Mouse (Mus musculus) lung, adult 18-20 months (tissue): ENCODE results near the gene Osbpl7.

Experiments used
- DNase-seq, 2 experiments: peaks; one replicate each; pipeline ENCODE4 v3.0.0; 2022; ENCODE audit warnings: mixed read lengths in 2 of 2

Osbpl7 gene

GRCm38 (mm10) chr11:97050216-97050943 is at the start of gene Osbpl7:
Osbpl7 (plus strand) TSS chr11:97050628.
- peak; percentile 79 to 81 for DNase-seq

DNA sequence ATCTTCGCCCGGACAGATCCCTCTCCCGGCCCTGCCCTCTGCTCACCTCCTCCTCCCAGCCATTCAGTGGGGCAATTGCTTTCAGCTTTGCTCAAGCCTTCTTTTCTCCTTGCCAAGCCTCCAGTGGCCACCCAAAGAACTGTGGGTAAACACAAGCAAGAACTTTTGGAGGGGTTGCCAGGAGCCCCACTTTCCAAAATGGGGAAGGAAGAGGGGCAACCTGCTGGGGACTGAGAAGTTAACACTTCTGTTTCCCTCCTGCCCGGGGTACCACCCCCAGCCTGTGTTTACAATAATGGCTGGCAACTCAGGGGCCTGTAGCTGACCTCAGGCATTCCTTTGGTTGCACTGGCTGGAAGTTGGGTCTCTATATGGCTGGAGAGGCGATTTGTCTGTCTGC is 47.3 kb upstream of the Osbpl7 start:
- DNase-seq, result no peak

DNA sequence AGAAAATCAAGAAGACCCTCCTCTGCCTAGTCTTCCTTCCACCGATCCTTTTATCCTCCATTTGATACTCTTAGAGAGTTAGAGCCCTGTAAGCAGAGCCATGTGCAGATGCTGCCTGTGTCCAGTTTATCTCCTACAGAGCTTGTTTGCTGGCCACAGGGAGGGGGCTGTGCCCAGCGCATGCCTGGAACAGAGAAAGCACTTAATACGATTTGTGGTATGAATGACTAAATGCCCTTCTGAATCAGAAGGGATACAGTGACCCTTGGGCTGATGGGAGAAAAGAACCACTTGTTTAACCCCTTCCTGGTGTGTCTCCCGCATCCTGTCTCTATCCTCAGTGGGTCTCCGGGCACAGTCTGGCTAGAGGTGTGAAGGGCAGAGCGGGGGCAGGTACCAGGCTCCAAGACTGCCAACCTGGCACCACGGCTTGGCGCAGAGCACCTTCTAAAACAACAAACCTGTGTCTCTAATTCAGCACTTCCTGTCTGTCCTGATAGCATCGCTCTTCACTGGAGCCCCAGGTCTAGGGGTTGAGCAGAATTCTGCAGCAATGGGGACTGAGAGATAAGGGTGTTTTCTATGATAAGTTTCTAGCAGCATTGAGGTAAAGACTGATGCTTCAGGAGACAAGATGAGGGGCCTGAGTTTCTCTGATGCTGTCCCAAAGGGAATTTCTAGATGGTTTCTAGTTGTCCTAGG is 43.2 kb upstream of the Osbpl7 start:
- no peak for DNase-seq

GRCm38 (mm10) chr11:97009198-97009790 is 41.1 kb upstream of the Osbpl7 start:
- no peak for DNase-seq

GRCm38 (mm10) chr11:97013121-97013670 is 37.2 kb upstream of the Osbpl7 start, which contains the start of gene Sp6:
Sp6 (plus strand) TSS chr11:97013394.
- DNase-seq, result no peak

GRCm38 (mm10) chr11:97017696-97018582 is 32.5 kb upstream of the Osbpl7 start:
- DNase-seq, result no peak

DNA sequence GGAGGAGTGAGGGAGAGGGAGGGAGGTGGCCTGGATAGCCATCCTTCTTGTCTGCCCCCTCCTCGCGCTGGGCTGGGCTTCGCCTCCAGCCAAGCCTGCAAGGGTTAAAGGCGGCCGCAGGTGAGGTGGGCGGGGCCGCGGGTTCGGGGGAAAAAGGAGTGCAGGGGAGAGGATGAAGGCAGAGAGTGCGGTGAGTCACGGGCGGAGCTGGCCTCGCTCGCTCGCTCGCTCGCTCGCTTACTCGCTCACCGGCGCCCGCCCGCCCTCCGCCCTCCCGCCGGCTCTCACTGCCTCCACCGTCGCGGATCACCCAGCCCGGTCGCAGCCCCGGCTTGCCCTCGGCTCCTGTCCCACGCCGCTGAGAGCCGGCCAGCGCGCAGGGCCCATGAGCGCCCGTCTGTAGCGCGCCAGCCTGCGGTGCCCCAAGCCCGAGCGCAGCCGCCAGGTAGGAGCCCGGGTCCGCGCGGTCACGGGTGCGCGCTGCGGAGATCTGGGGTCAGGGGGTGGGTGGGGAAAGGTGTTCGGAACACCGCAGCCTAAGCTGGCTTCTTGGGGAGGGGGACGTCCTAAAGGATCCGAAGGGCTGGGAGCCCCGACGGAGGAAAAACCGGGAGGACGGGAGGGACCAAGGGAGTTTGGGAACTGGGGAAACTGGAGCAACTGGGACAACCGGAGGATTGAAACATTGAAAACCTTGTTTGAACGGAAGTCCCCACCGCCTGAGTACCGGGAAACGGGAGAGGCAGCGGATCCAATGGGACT is 31.7 kb upstream of the Osbpl7 start:
- no peak for DNase-seq

DNA sequence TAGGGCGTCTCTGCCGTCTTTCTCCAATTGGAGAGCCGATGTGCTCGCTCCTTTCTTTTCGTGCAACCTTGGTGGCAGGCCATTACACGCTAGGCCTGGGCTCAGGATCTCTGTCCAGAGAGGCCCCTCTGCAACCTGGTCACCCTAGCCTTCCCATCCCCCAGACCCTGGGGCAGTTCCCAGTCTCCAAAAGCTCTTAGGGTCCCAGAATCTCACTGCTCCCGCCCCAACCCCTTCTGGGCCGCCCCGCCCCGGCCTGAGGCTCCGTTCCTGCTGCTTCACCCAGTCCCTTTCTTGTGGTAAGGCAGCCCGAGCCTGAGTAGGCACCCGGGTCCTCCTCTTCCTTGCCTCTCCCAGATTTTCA is 31.1 kb upstream of the Osbpl7 start:
- DNase-seq, result no peak

GRCm38 (mm10) chr11:97021121-97021765 is 29.2 kb upstream of the Osbpl7 start:
- no peak for DNase-seq

DNA sequence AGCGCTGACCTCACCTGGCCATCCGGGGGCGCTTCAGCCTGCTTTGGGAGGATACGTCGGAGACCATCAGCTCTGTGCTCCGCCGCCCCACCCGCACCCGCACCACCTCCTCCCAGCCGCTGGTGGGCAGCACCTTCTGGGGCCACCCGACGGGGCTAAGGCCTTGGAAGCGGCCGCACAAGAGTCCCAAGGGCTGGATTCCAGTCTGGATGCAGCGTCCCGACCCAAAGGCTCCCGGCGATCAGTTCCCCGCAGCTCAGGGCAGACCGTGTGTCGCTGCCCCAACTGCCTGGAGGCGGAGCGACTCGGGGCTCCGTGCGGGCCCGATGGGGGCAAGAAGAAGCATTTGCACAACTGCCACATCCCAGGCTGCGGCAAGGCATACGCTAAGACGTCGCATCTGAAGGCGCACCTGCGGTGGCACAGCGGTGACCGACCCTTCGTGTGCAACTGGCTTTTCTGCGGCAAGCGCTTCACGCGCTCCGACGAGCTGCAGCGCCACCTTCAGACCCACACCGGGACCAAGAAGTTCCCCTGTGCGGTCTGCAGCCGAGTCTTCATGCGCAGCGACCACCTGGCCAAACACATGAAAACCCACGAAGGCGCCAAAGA is 28.4 kb upstream of the Osbpl7 start:
- DNase-seq, result peak; percentile 70 to 80

- peak; percentile 28 to 36 for DNase-seq
Observed at GRCm38 (mm10) chr11:97024977-97025376, 25.5 kb upstream of the Osbpl7 start.

- peak; percentile 86 to 90 for DNase-seq
Observed at GRCm38 (mm10) chr11:97025721-97026344, 24.6 kb upstream of the Osbpl7 start.

GRCm38 (mm10) chr11:97029686-97030417 is 20.6 kb upstream of the Osbpl7 start, which contains the start of gene Scrn2:
Scrn2 (plus strand) TSS chr11:97029938.
- DNase-seq, result peak; percentile 84 to 88

DNA sequence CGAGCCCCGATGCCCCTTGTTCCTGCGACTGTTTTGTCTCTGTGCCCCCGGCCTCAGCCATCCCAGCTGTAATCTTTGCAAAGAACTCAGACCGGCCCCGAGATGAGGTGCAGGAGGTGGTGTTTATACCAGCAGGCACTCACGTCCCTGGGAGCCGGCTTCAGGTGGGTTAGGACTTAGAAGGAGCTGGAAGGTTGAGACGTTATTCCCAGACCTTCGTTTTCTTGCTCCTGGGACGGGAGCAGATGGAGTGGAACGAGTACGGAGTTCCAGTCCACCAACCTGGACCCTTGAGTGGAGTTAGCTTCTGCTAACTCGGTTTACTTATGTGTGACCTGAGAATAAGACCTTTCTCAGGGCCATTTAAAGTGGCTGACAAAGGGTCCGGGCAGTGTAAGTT is 20.0 kb upstream of the Osbpl7 start:
- DNase-seq, result no peak

GRCm38 (mm10) chr11:97031977-97032376 is 18.5 kb upstream of the Osbpl7 start:
- no peak for DNase-seq

GRCm38 (mm10) chr11:97032499-97032898 is 17.9 kb upstream of the Osbpl7 start:
- DNase-seq, result no peak

DNA sequence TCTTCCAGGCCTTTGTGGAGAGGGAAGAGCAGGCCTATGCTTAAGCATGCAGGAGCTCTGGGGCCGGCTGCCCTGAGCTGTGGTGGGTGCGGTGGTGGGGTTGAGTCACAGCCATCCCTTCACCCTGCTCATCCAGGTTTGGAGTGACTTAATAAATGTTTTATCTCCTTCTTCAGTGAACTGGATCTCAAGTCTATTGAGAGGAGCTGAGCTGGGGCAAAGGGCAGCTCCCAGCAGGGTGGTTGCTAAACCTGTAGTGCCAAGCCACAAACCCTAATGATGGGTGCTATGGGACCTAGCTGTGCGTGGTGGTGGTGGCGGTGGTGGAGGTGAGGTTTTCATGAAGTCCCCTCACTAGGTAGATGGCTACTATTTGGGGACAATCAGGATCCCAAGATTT is 16.6 kb upstream of the Osbpl7 start:
- DNase-seq, result no peak

GRCm38 (mm10) chr11:97036141-97036540 is 14.3 kb upstream of the Osbpl7 start:
- no peak for DNase-seq

DNA sequence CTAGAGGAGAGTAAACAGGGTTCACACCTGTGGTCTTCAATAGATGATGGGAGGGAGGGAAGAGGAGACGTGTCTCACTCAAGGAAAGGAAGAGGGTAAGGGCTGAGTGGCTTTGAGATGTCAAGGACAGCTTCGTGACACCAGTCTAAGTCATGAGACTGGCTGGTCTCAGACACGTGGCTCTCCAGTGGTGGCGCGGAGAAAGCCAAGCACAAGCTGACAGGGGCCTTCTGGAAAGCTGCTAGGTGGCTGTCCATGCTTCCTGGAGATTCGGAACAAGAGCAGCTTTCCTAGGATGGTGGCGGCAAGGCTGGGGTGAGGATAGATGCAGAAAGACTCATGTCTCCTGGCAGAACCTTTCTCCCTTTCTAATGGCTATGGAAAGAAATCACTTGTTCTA is 11.5 kb upstream of the Osbpl7 start:
- DNase-seq, result no peak
